11 mouse cellular contexts compared by ENCODE assay signal in the genomic region with DNA sequence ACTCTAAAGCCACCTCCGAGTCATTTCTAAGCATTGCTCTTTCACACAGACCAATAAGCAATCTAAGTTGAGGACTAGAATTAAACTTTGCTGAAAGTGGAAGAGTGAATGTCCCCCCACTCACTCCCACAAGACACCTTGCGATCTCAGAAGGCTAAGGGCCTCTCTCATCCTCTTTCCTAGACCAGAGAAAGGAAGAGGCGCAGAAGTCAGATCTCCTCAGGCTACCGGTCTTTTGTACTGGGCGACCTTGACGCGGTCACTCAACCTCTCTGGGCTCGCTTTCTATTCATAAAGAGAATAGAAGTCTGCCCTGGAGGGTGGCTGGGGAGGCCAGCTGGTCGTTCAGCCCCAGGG. TPM values are rescaled to one million over a fixed set of nuclear protein-coding genes. Genes with fewer than 3 reads are reported as not detected.
DNase-seq lines count a peak whose midpoint lies in the region; ATAC-seq lines count a peak whose summit lies in the region.
"Had no signal": no experiment of that assay in that cellular context is flagged by ENCODE, and none has a peak within 500 bp of the region (broad histone marks: within the 10 kb centered on the region; RNA-seq: fewer than 3 reads in every experiment).

No protein-coding gene starts in this region.

- H3K27me3 ChIP-seq in kidney, embryonic 15.5 days, result no peaks in the 10 kb centered on the region
- no peaks in the 10 kb centered on the region for H3K27me3 ChIP-seq in hindbrain, embryonic 15.5 days
- H3K27me3 ChIP-seq in midbrain, embryonic 15.5 days (replicated peaks), result no peaks in the 10 kb centered on the region

- peak; percentile 2; the same call in 1 of the 2 replicates for ATAC-seq in kidney, embryonic 15.5 days (replicated peaks; ENCODE audit: low FRiP score)
- no peak for ATAC-seq in hindbrain, embryonic 15.5 days (ENCODE audit: low FRiP score, low read depth)
- ATAC-seq in midbrain, embryonic 15.5 days (replicated peaks), result no peak

- 1% methylated on average over 9 of the region's 9 CpGs for WGBS in kidney, embryonic 15.5 days
- 3% methylated on average over 9 of the region's 9 CpGs for WGBS in hindbrain, embryonic 15.5 days
- 2% methylated on average over 9 of the region's 9 CpGs for WGBS in midbrain, embryonic 15.5 days

- peak overlapping the region; percentile 94 for H3K27ac ChIP-seq in kidney, embryonic 15.5 days
- peak overlapping the region; percentile 45 for H3K27ac ChIP-seq in hindbrain, embryonic 15.5 days (replicated peaks)
- H3K27ac ChIP-seq in midbrain, embryonic 15.5 days, result 0 out of 2 replicates have a peak overlapping the region, but pooled peaks have one; percentile 29
- H3K27ac ChIP-seq: liver, embryonic 14.5 days had no signal

- peaks cover 50% of the 10 kb centered on the region for H3K4me1 ChIP-seq in kidney, embryonic 15.5 days
- H3K4me1 ChIP-seq in hindbrain, embryonic 15.5 days (replicated peaks), result peaks cover 29% of the 10 kb centered on the region
- peaks cover 18% of the 10 kb centered on the region for H3K4me1 ChIP-seq in midbrain, embryonic 15.5 days

- H3K9me3 ChIP-seq in kidney, embryonic 15.5 days (replicated peaks), result no peaks in the 10 kb centered on the region
- no peaks in the 10 kb centered on the region for H3K9me3 ChIP-seq in hindbrain, embryonic 15.5 days
- H3K9me3 ChIP-seq in midbrain, embryonic 15.5 days, result no peaks in the 10 kb centered on the region
- H3K9me3 ChIP-seq: G1E had no signal

- H3K36me3 ChIP-seq in kidney, embryonic 15.5 days, result peaks cover 17% of the 10 kb centered on the region
- H3K36me3 ChIP-seq in hindbrain, embryonic 15.5 days, result no peaks in the 10 kb centered on the region
- H3K36me3 ChIP-seq in midbrain, embryonic 15.5 days (replicated peaks), result 0 out of 2 replicates have a peak, but pooled peaks cover 6% of the 10 kb centered on the region
- H3K36me3 ChIP-seq: G1E had no signal

- DNase-seq in kidney, postnatal 36 days, result no peak
- peak; percentile 59 for DNase-seq in embryo, embryonic 10.5 days (ENCODE audit: low spot score)
- no peak for DNase-seq in right cerebral cortex, postnatal 14 days
- no peak for DNase-seq in cerebellum, postnatal 4 days (ENCODE audit: low spot score in 2 of 2)
- no peak for DNase-seq in natural killer cell, adult 2 months (ENCODE audit: low spot score in 2 of 2)

- H3K4me3 ChIP-seq in kidney, embryonic 15.5 days (replicated peaks), result peak overlapping the region; percentile 67
- H3K4me3 ChIP-seq in hindbrain, embryonic 15.5 days, result peak overlapping the region; percentile 72
- peak overlapping the region; percentile 63 for H3K4me3 ChIP-seq in midbrain, embryonic 15.5 days

- peak overlapping the region; percentile 69 for H3K9ac ChIP-seq in kidney, embryonic 15.5 days
- H3K9ac ChIP-seq in hindbrain, embryonic 15.5 days, result peak overlapping the region; percentile 67
- H3K9ac ChIP-seq in midbrain, embryonic 15.5 days, result peak overlapping the region; percentile 66
- H3K9ac ChIP-seq: liver, embryonic 14.5 days had no signal

- H3K4me2 ChIP-seq in kidney, embryonic 15.5 days, result peak overlapping the region; percentile 94
- peak overlapping the region; percentile 93 for H3K4me2 ChIP-seq in hindbrain, embryonic 15.5 days
- peak overlapping the region; percentile 91 for H3K4me2 ChIP-seq in midbrain, embryonic 15.5 days

RNA-seq across cellular contexts. Expression of a gene that starts 7.0 kb away (rescaled TPM):
- 71.4 and 81.3 TPM in 2 replicates for polyA plus RNA-seq in kidney, embryonic 15.5 days (2015; fragmentation: Nextera tagmentation; extraction: Ambion mirVana)
- 37.7 and 49.9 TPM in 2 replicates for polyA plus RNA-seq in hindbrain, embryonic 15.5 days (2015; fragmentation: Nextera tagmentation; extraction: Ambion mirVana)
- 35.2 and 41.0 TPM in 2 replicates for polyA plus RNA-seq in midbrain, embryonic 15.5 days (2015; fragmentation: Nextera tagmentation; extraction: Ambion mirVana)
- polyA plus RNA-seq: G1E had no signal

RNA-seq across cellular contexts. Expression of a gene that starts 19.6 kb away (rescaled TPM):
- polyA plus RNA-seq in kidney, embryonic 15.5 days (2015; fragmentation: Nextera tagmentation; extraction: Ambion mirVana), result 2.7 and 3.1 TPM in 2 replicates
- polyA plus RNA-seq in hindbrain, embryonic 15.5 days (2015; fragmentation: Nextera tagmentation; extraction: Ambion mirVana), result 0.36 and 0.58 TPM in 2 replicates
- polyA plus RNA-seq in midbrain, embryonic 15.5 days (2015; fragmentation: Nextera tagmentation; extraction: Ambion mirVana), result 0.32 and 0.65 TPM in 2 replicates
- polyA plus RNA-seq: G1E had no signal

RNA-seq across cellular contexts. Expression of a gene that starts 24.7 kb away (rescaled TPM):
- 0.27 and 0.49 TPM in 2 replicates for polyA plus RNA-seq in kidney, embryonic 15.5 days (2015; fragmentation: Nextera tagmentation; extraction: Ambion mirVana)
- 0.19 and 0.28 TPM in 2 replicates for polyA plus RNA-seq in hindbrain, embryonic 15.5 days (2015; fragmentation: Nextera tagmentation; extraction: Ambion mirVana)
- 0.26 and 0.61 TPM in 2 replicates for polyA plus RNA-seq in midbrain, embryonic 15.5 days (2015; fragmentation: Nextera tagmentation; extraction: Ambion mirVana)
- polyA plus RNA-seq: erythroblast, embryonic 14.5 days; G1E had no signal

Comparison
In these comparisons a context has a peak if more than half of its experiments do, and no peak if none do; other contexts are left out.
1. H3K27ac ChIP-seq: peak in every context shown above with its lines; median percentile 94 in kidney, embryonic 15.5 days; 45 in hindbrain, embryonic 15.5 days; 29 in midbrain, embryonic 15.5 days.